Mouse (Mus musculus) kidney, embryonic 15.5 days (tissue): ENCODE measurements around the gene Epb41l1. TPM values are rescaled to one million over a fixed set of nuclear protein-coding genes. Genes with fewer than 3 reads are reported as not detected.

Experiments
- ATAC-seq: fragments of 200-750 bp; cut with Nextera tagmentation; replicated peaks from 2 replicates; pipeline ENCODE4 v1.8.0; 2017; ENCODE audit warnings: moderate TSS enrichment; ENCODE audit not compliant: low FRiP score
- H3K27ac ChIP-seq: fragments of 300-500 bp; sonication (generic); 2 replicates; pipeline ENCODE4 v1.5.1; 2015; ENCODE audit warnings: mild to moderate bottlenecking, inconsistent platforms
- H3K27me3 ChIP-seq: fragments of 300-500 bp; sonication (generic); 2 replicates; pipeline ENCODE4 v1.6.1; 2015; ENCODE audit warnings: inconsistent platforms
- H3K36me3 ChIP-seq: fragments of 300-500 bp; sonication (generic); 2 replicates; pipeline ENCODE4 v1.6.1; 2015; ENCODE audit warnings: inconsistent platforms
- H3K4me1 ChIP-seq: fragments of 300-500 bp; sonication (generic); 2 replicates; pipeline ENCODE4 v1.6.1; 2015; ENCODE audit warnings: inconsistent platforms
- H3K4me2 ChIP-seq: fragments of 300-500 bp; sonication (generic); 2 replicates; pipeline ENCODE4 v1.6.1; 2015; ENCODE audit warnings: moderate library complexity, mild to moderate bottlenecking, inconsistent platforms
- H3K4me3 ChIP-seq: fragments of 300-500 bp; sonication (generic); replicated peaks from 2 replicates; pipeline ENCODE4 v1.5.1; 2015; ENCODE audit warnings: mild to moderate bottlenecking, inconsistent platforms
- H3K9ac ChIP-seq: fragments of 300-500 bp; sonication (generic); 2 replicates; pipeline ENCODE4 v1.6.1; 2015; ENCODE audit warnings: mild to moderate bottlenecking, inconsistent platforms
- H3K9me3 ChIP-seq: fragments of 300-500 bp; sonication (generic); replicated peaks from 2 replicates; pipeline ENCODE4 v1.6.1; 2016; ENCODE audit warnings: inconsistent platforms
- WGBS: fragments of 180-500 bp; shearing (Covaris S2); methylation state at CpG from one replicate; pipeline ENCODE4 v1.1.7; 2015; ENCODE audit warnings: mixed read lengths; 5-methylcytosine and 5-hydroxymethylcytosine counted together
- polyA plus RNA-seq: library from polyadenylated mRNA; unstranded; fragments of >200 nt; fragmentation: Nextera tagmentation; extraction: Ambion mirVana; gene quantifications from 2 replicates; pipeline ENCODE4 v1.2.1, GENCODE M21; 2015

Epb41l1 gene
- polyA plus RNA-seq, 1 experiment from 2014 or later, result 2.3 TPM

- no peak overlapping the region for H3K9ac ChIP-seq
- peaks cover under 1% of the 10 kb centered on the region; the same call in 1 of the 2 replicates for H3K27me3 ChIP-seq
- H3K4me1 ChIP-seq, result peaks cover 33% of the 10 kb centered on the region
- WGBS, result 46% methylated on average over 10 of the region's 10 CpGs
- peak overlapping the region; percentile 55; the same call in 1 of the 2 replicates for H3K27ac ChIP-seq
- H3K4me2 ChIP-seq, result no peak overlapping the region
- no peaks in the 10 kb centered on the region for H3K36me3 ChIP-seq
- no peak for ATAC-seq
- no peak overlapping the region for H3K4me3 ChIP-seq
- H3K9me3 ChIP-seq, result no peaks in the 10 kb centered on the region
Measured at GRCm38 (mm10) chr2:156429836-156430235, 9.1 kb downstream of the Epb41l1 start.

GRCm38 (mm10) chr2:156430326-156430725 is 9.6 kb downstream of the Epb41l1 start:
- WGBS, result 16% methylated on average over 4 of the region's 4 CpGs
- Histone ChIP-seq H3K27me3 (no peaks in the 10 kb centered on the region), H3K4me2 (no peak overlapping the region), H3K9me3 (no peaks in the 10 kb centered on the region), H3K9ac (no peak overlapping the region), H3K36me3 (no peaks in the 10 kb centered on the region), H3K27ac (peak overlapping the region; percentile 55; the same call in 1 of the 2 replicates), H3K4me1 (peaks cover 35% of the 10 kb centered on the region), H3K4me3 (no peak overlapping the region)
- no peak for ATAC-seq

- Histone ChIP-seq H3K27me3 (no peaks in the 10 kb centered on the region), H3K27ac (peak overlapping the region; percentile 92), H3K9me3 (no peaks in the 10 kb centered on the region), H3K4me1 (peaks cover 35% of the 10 kb centered on the region), H3K4me3 (no peak overlapping the region), H3K36me3 (no peaks in the 10 kb centered on the region), H3K4me2 (no peak overlapping the region), H3K9ac (no peak overlapping the region)
- 61% methylated on average over 6 of the region's 6 CpGs for WGBS
- no peak for ATAC-seq
Measured at GRCm38 (mm10) chr2:156431409-156431808, 10.7 kb downstream of the Epb41l1 start.

- H3K9ac ChIP-seq, result no peak overlapping the region
- ATAC-seq, result no peak
Measured at GRCm38 (mm10) chr2:156432086-156432485, 11.4 kb downstream of the Epb41l1 start.

GRCm38 (mm10) chr2:156432874-156433868 is 12.5 kb downstream of the Epb41l1 start:
- Histone ChIP-seq H3K9me3 (no peaks in the 10 kb centered on the region), H3K27ac (peak overlapping the region; percentile 92), H3K4me3 (no peak overlapping the region), H3K4me1 (peaks cover 35% of the 10 kb centered on the region), H3K4me2 (peak overlapping the region; percentile 12; the same call in 1 of the 2 replicates), H3K27me3 (no peaks in the 10 kb centered on the region), H3K36me3 (no peaks in the 10 kb centered on the region), H3K9ac (peak overlapping the region; percentile 14; the same call in 1 of the 2 replicates)
- WGBS, result 50% methylated on average over 9 of the region's 9 CpGs
- ATAC-seq, result peak; percentile 93

More at GRCm38 (mm10) chr2:156432086-156432485, 11.4 kb downstream of the Epb41l1 start:
- H3K36me3 ChIP-seq, result no peaks in the 10 kb centered on the region
- peak overlapping the region; percentile 92 for H3K27ac ChIP-seq
- peaks cover 35% of the 10 kb centered on the region for H3K4me1 ChIP-seq
- H3K27me3 ChIP-seq, result no peaks in the 10 kb centered on the region
- no peak overlapping the region for H3K4me3 ChIP-seq
- no peaks in the 10 kb centered on the region for H3K9me3 ChIP-seq
- WGBS, result 74% methylated on average over 3 of the region's 3 CpGs
- H3K4me2 ChIP-seq, result no peak overlapping the region

GRCm38 (mm10) chr2:156437637-156438036 is 16.9 kb downstream of the Epb41l1 start:
- H3K9me3 ChIP-seq, result no peaks in the 10 kb centered on the region
- no peak overlapping the region for H3K27ac ChIP-seq
- H3K4me1 ChIP-seq, result peaks cover 42% of the 10 kb centered on the region
- H3K4me3 ChIP-seq, result no peak overlapping the region
- WGBS, result 86% methylated on average over 11 of the region's 11 CpGs
- H3K27me3 ChIP-seq, result no peaks in the 10 kb centered on the region
- H3K4me2 ChIP-seq, result no peak overlapping the region
- no peaks in the 10 kb centered on the region for H3K36me3 ChIP-seq
- no peak for ATAC-seq
- H3K9ac ChIP-seq, result no peak overlapping the region

- H3K27me3 ChIP-seq, result no peaks in the 10 kb centered on the region
- H3K9me3 ChIP-seq, result no peaks in the 10 kb centered on the region
- peak overlapping the region; percentile 68 for H3K27ac ChIP-seq
- whole genome bisulfite sequencing, result 33% methylated on average over 11 of the region's 11 CpGs
- 0 out of 2 replicates have a peak overlapping the region, but pooled peaks have one; percentile 12 for H3K4me2 ChIP-seq
- no peaks in the 10 kb centered on the region for H3K36me3 ChIP-seq
- H3K4me3 ChIP-seq, result no peak overlapping the region
- peak; percentile 59 for ATAC-seq
- H3K4me1 ChIP-seq, result peaks cover 36% of the 10 kb centered on the region
- no peak overlapping the region for H3K9ac ChIP-seq
Measured at GRCm38 (mm10) chr2:156439666-156440462, 19.2 kb downstream of the Epb41l1 start.

GRCm38 (mm10) chr2:156441909-156442308 is 21.2 kb downstream of the Epb41l1 start:
- no peak for ATAC-seq
- Histone ChIP-seq H3K9ac (no peak overlapping the region), H3K4me1 (peaks cover 39% of the 10 kb centered on the region), H3K4me2 (no peak overlapping the region), H3K36me3 (peaks cover 5% of the 10 kb centered on the region), H3K27me3 (no peaks in the 10 kb centered on the region), H3K27ac (no peak overlapping the region), H3K4me3 (no peak overlapping the region), H3K9me3 (no peaks in the 10 kb centered on the region)
- 29% methylated on average over 6 of the region's 6 CpGs for WGBS

GRCm38 (mm10) chr2:156443323-156443722 is 22.6 kb downstream of the Epb41l1 start:
- 43% methylated on average over 1 of the region's 1 CpGs for WGBS
- H3K4me3 ChIP-seq, result no peak overlapping the region
- no peak for ATAC-seq
- H3K4me2 ChIP-seq, result no peak overlapping the region
- no peaks in the 10 kb centered on the region for H3K27me3 ChIP-seq
- no peak overlapping the region for H3K9ac ChIP-seq
- H3K4me1 ChIP-seq, result peaks cover 44% of the 10 kb centered on the region
- H3K36me3 ChIP-seq, result peaks cover 5% of the 10 kb centered on the region
- H3K27ac ChIP-seq, result no peak overlapping the region
- no peaks in the 10 kb centered on the region for H3K9me3 ChIP-seq

- peak overlapping the region; percentile 65 for H3K27ac ChIP-seq
- no peaks in the 10 kb centered on the region for H3K27me3 ChIP-seq
- no peak overlapping the region for H3K4me2 ChIP-seq
- no peak for ATAC-seq
- H3K9ac ChIP-seq, result no peak overlapping the region
- peaks cover 33% of the 10 kb centered on the region for H3K4me1 ChIP-seq
- H3K36me3 ChIP-seq, result peaks cover 5% of the 10 kb centered on the region
- H3K9me3 ChIP-seq, result no peaks in the 10 kb centered on the region
- 78% methylated on average over 9 of the region's 9 CpGs for WGBS
- no peak overlapping the region for H3K4me3 ChIP-seq
Measured at GRCm38 (mm10) chr2:156446489-156447035, 25.9 kb downstream of the Epb41l1 start.

- Histone ChIP-seq H3K27me3 (no peaks in the 10 kb centered on the region), H3K4me3 (no peak overlapping the region), H3K36me3 (peaks cover 5% of the 10 kb centered on the region), H3K27ac (peak overlapping the region; percentile 65), H3K9me3 (no peaks in the 10 kb centered on the region), H3K4me2 (no peak overlapping the region), H3K9ac (no peak overlapping the region), H3K4me1 (peaks cover 22% of the 10 kb centered on the region)
- ATAC-seq, result peak; percentile 55
- 15% methylated on average over 10 of the region's 10 CpGs for WGBS
Measured at GRCm38 (mm10) chr2:156447413-156448295, 26.9 kb downstream of the Epb41l1 start.
